Mouse (Mus musculus) CH12.LX (cell line): ENCODE results near the gene Zfp874b. TPM values are rescaled to one million over a fixed set of nuclear protein-coding genes. Genes with fewer than 3 reads are reported as not detected.

Experiments used
- DNase-seq: peaks from one replicate; pipeline ENCODE4 v3.0.0-alpha.2; 2013; ENCODE audit errors: extremely low read depth
- H3K27ac ChIP-seq: 2 replicates; pipeline ENCODE4 v1.5.1; 2012; ENCODE audit warnings: low read depth, mild to moderate bottlenecking, control low read depth, moderate library complexity; ENCODE audit not compliant: insufficient read depth
- H3K27me3 ChIP-seq: replicated peaks from 2 replicates; pipeline ENCODE3; 2012; ENCODE audit warnings: inconsistent platforms
- H3K36me3 ChIP-seq, 2 experiments: replicated peaks in 1 of 2; 2 replicates each; pipeline versions ENCODE3 to v1.6.1; 2012; ENCODE audit warnings: inconsistent platforms in 1 of 2, low read length in 1 of 2, mild to moderate bottlenecking in 1 of 2, mixed read lengths in 1 of 2, moderate library complexity in 1 of 2; ENCODE audit not compliant: control insufficient read depth in 1 of 2, insufficient read depth in 1 of 2
- H3K4me1 ChIP-seq, 2 experiments: 2 replicates each; pipeline ENCODE4 v1.6.1; 2012; ENCODE audit warnings: inconsistent platforms in 1 of 2, moderate library complexity in 1 of 2; ENCODE audit not compliant: insufficient read depth in 2 of 2, control insufficient read depth in 1 of 2
- H3K4me2 ChIP-seq: 2 replicates; pipeline ENCODE4 v1.6.1; 2012; ENCODE audit warnings: low read depth, mild to moderate bottlenecking, control low read depth; ENCODE audit not compliant: poor library complexity, insufficient read depth, severe bottlenecking
- H3K4me3 ChIP-seq, 3 experiments: fragments of 150-350 bp in 1 of 3; sonication (generic) in 1 of 3; replicated peaks in 1 of 3; 2 replicates each; pipeline versions ENCODE3 to v1.5.1; 2011 to 2012; ENCODE audit warnings: low read depth in 2 of 3, low read length in 2 of 3, mild to moderate bottlenecking in 2 of 3, moderate library complexity in 2 of 3, control low read depth in 1 of 3, improper control_type of control experiment in 1 of 3, inconsistent platforms in 1 of 3, mixed read lengths in 1 of 3; ENCODE audit not compliant: poor library complexity in 1 of 3
- H3K79me2 ChIP-seq: replicated peaks from 2 replicates; pipeline ENCODE4 v1.6.1; 2012; ENCODE audit warnings: mild to moderate bottlenecking, moderate library complexity; ENCODE audit not compliant: control insufficient read depth, poor library complexity, insufficient read depth, severe bottlenecking; ENCODE audit errors: extremely low read depth
- H3K9ac ChIP-seq: 2 replicates; pipeline ENCODE4 v1.6.1; 2012; ENCODE audit warnings: low read depth, mild to moderate bottlenecking, control low read depth, moderate library complexity; ENCODE audit not compliant: insufficient read depth
- H3K9me3 ChIP-seq: replicated peaks from 2 replicates; pipeline ENCODE3; 2012; ENCODE audit warnings: low read length, inconsistent platforms, mixed read lengths
- BHLHE40 ChIP-seq: IDR thresholded peaks from 2 replicates; pipeline ENCODE4 v1.6.1; 2011; ENCODE audit warnings: mild to moderate bottlenecking, low read depth, low read length, improper control_type of control experiment
- CHD1 ChIP-seq: IDR thresholded peaks from 2 replicates; pipeline ENCODE4 v1.6.1; 2012; ENCODE audit warnings: low read depth, low read length, improper control_type of control experiment, inconsistent platforms
- CHD2 ChIP-seq: IDR thresholded peaks from 2 replicates; pipeline ENCODE4 v1.6.1; 2011; ENCODE audit warnings: low read length, improper control_type of control experiment
- CTCF ChIP-seq, 2 experiments: IDR thresholded peaks in 1 of 2; conservative IDR thresholded peaks in 1 of 2; 2 replicates each; pipeline ENCODE4 v1.5.1; 2011 to 2012; ENCODE audit warnings: low read depth in 2 of 2, low read length in 2 of 2, improper control_type of control experiment in 1 of 2, inconsistent platforms in 1 of 2, mild to moderate bottlenecking in 1 of 2, moderate library complexity in 1 of 2
- E2F4 ChIP-seq: IDR thresholded peaks from 2 replicates; pipeline ENCODE4 v1.6.1; 2011; ENCODE audit warnings: low read depth, low read length, improper control_type of control experiment; ENCODE audit not compliant: insufficient replicate concordance
- ELF1 ChIP-seq: IDR thresholded peaks from 2 replicates; pipeline ENCODE4 v1.6.1; 2014; ENCODE audit warnings: low read depth, mild to moderate bottlenecking, inconsistent platforms, low read length, improper control_type of control experiment
- EP300 ChIP-seq: IDR thresholded peaks from 2 replicates; pipeline ENCODE4 v1.6.1; 2011; ENCODE audit warnings: low read length, improper control_type of control experiment
- ETS1 ChIP-seq: conservative IDR thresholded peaks from 2 replicates; pipeline ENCODE4 v1.6.1; 2012; ENCODE audit warnings: low read depth, mild to moderate bottlenecking, inconsistent platforms, low read length, improper control_type of control experiment, moderate library complexity
- GABPA ChIP-seq: IDR thresholded peaks from 2 replicates; pipeline ENCODE4 v1.6.1; 2012; ENCODE audit warnings: low read depth, low read length, improper control_type of control experiment, inconsistent platforms; ENCODE audit not compliant: insufficient replicate concordance
- HCFC1 ChIP-seq: IDR thresholded peaks from 2 replicates; pipeline ENCODE4 v1.6.1; 2012; ENCODE audit warnings: low read depth, mild to moderate bottlenecking, inconsistent platforms, low read length, improper control_type of control experiment
- IRF4 ChIP-seq: IDR thresholded peaks from 2 replicates; pipeline ENCODE4 v1.6.1; 2014; ENCODE audit warnings: low read depth, mild to moderate bottlenecking, inconsistent platforms, low read length, improper control_type of control experiment
- JUN ChIP-seq: IDR thresholded peaks from 2 replicates; pipeline ENCODE4 v1.6.1; 2011; ENCODE audit warnings: low read depth, mild to moderate bottlenecking, low read length, improper control_type of control experiment, moderate library complexity; ENCODE audit not compliant: insufficient read depth
- JUND ChIP-seq: conservative IDR thresholded peaks from 2 replicates; pipeline ENCODE4 v1.6.1; 2011; ENCODE audit warnings: low read depth, low read length, improper control_type of control experiment
- KAT2A ChIP-seq: IDR thresholded peaks from 2 replicates; pipeline ENCODE4 v1.6.1; 2012; ENCODE audit warnings: low read length, improper control_type of control experiment, inconsistent platforms; ENCODE audit not compliant: insufficient replicate concordance
- MAFK ChIP-seq: IDR thresholded peaks from 2 replicates; pipeline ENCODE4 v1.6.1; 2011; ENCODE audit warnings: low read length, improper control_type of control experiment; ENCODE audit not compliant: insufficient replicate concordance
- MAX ChIP-seq: IDR thresholded peaks from 2 replicates; pipeline ENCODE4 v1.6.1; 2011; ENCODE audit warnings: low read length, improper control_type of control experiment
- MAZ ChIP-seq: IDR thresholded peaks from 2 replicates; pipeline ENCODE4 v1.6.1; 2012; ENCODE audit warnings: low read depth, mild to moderate bottlenecking, inconsistent platforms, low read length, improper control_type of control experiment, moderate library complexity
- MEF2A ChIP-seq: IDR thresholded peaks from 2 replicates; pipeline ENCODE4 v1.6.1; 2014; ENCODE audit warnings: low read depth, mild to moderate bottlenecking, inconsistent platforms, low read length, improper control_type of control experiment, borderline replicate concordance
- MXI1 ChIP-seq: IDR thresholded peaks from 2 replicates; pipeline ENCODE4 v1.6.1; 2011; ENCODE audit warnings: mild to moderate bottlenecking, low read depth, low read length, improper control_type of control experiment
- MYC ChIP-seq: IDR thresholded peaks from 2 replicates; pipeline ENCODE4 v1.6.1; 2011; ENCODE audit warnings: low read depth, mild to moderate bottlenecking, improper control_type of control experiment, low read length
- NELFE ChIP-seq: IDR thresholded peaks from 2 replicates; pipeline ENCODE4 v1.6.1; 2011; ENCODE audit warnings: low read depth, low read length, improper control_type of control experiment
- NRF1 ChIP-seq: IDR thresholded peaks from 2 replicates; pipeline ENCODE4 v1.6.1; 2014; ENCODE audit warnings: low read depth, mild to moderate bottlenecking, inconsistent platforms, low read length, improper control_type of control experiment, moderate library complexity
- PAX5 ChIP-seq: IDR thresholded peaks from 2 replicates; pipeline ENCODE4 v1.6.1; 2012; ENCODE audit warnings: low read length, inconsistent platforms, mixed read lengths
- POLR2A ChIP-seq: IDR thresholded peaks from 2 replicates; pipeline ENCODE4 v1.6.1; 2011; ENCODE audit warnings: low read depth, mild to moderate bottlenecking, improper control_type of control experiment, low read length
- POLR2AphosphoS2 ChIP-seq: IDR thresholded peaks from 2 replicates; pipeline ENCODE4 v1.6.1; 2011; ENCODE audit warnings: low read depth, low read length, improper control_type of control experiment
- RAD21 ChIP-seq: IDR thresholded peaks from 2 replicates; pipeline ENCODE4 v1.6.1; 2011; ENCODE audit warnings: low read depth, mild to moderate bottlenecking, low read length, improper control_type of control experiment, moderate library complexity
- RCOR1 ChIP-seq: conservative IDR thresholded peaks from 2 replicates; pipeline ENCODE4 v1.6.1; 2012; ENCODE audit warnings: low read depth, mild to moderate bottlenecking, inconsistent platforms, low read length, improper control_type of control experiment
- SIN3A ChIP-seq: IDR thresholded peaks from 2 replicates; pipeline ENCODE4 v1.6.1; 2012; ENCODE audit warnings: low read length, improper control_type of control experiment, inconsistent platforms
- SMC3 ChIP-seq: IDR thresholded peaks from 2 replicates; pipeline ENCODE4 v1.6.1; 2011; ENCODE audit warnings: low read depth, low read length, improper control_type of control experiment
- TBP ChIP-seq: conservative IDR thresholded peaks from 2 replicates; pipeline ENCODE4 v1.6.1; 2011; ENCODE audit warnings: low read depth, low read length, improper control_type of control experiment
- TCF12 ChIP-seq: IDR thresholded peaks from 2 replicates; pipeline ENCODE4 v1.6.1; 2014; ENCODE audit warnings: low read depth, mild to moderate bottlenecking, inconsistent platforms, low read length, improper control_type of control experiment
- UBTF ChIP-seq: IDR thresholded peaks from 2 replicates; pipeline ENCODE4 v1.6.1; 2012; ENCODE audit warnings: low read depth, mild to moderate bottlenecking, inconsistent platforms, low read length, improper control_type of control experiment, moderate library complexity
- USF1 ChIP-seq: IDR thresholded peaks from 2 replicates; pipeline ENCODE4 v1.6.1; 2014; ENCODE audit warnings: low read depth, mild to moderate bottlenecking, inconsistent platforms, low read length, improper control_type of control experiment
- USF2 ChIP-seq: conservative IDR thresholded peaks from 2 replicates; pipeline ENCODE4 v1.6.1; 2011; ENCODE audit warnings: low read depth, low read length, improper control_type of control experiment
- ZC3H11A ChIP-seq: IDR thresholded peaks from 2 replicates; pipeline ENCODE4 v1.6.1; 2012; ENCODE audit warnings: low read depth, mild to moderate bottlenecking, inconsistent platforms, low read length, improper control_type of control experiment
- ZKSCAN1 ChIP-seq: IDR thresholded peaks from 2 replicates; pipeline ENCODE4 v1.6.1; 2012; ENCODE audit warnings: low read depth, inconsistent platforms, low read length, improper control_type of control experiment, borderline replicate concordance
- ZMIZ1 ChIP-seq: IDR thresholded peaks from 2 replicates; pipeline ENCODE4 v1.6.1; 2012; ENCODE audit warnings: low read depth, mild to moderate bottlenecking, inconsistent platforms, low read length, improper control_type of control experiment
- ZNF384 ChIP-seq: IDR thresholded peaks from 2 replicates; pipeline ENCODE4 v1.6.1; 2012; ENCODE audit warnings: low read depth, low read length, improper control_type of control experiment, inconsistent platforms
- dilution Hi-C: fragments of 300-500 bp; cut with MboI; formaldehyde crosslinking; loops from 2 replicates; pipeline ENCODE4 v1.14.3; 2020; ENCODE audit warnings: low sequenced_read_pairs; ENCODE audit not compliant: extremely low pct_unique_long_range_greater_than_20kb, extremely low pct_ligation_motif_present
- in situ Hi-C: fragments of 300-500 bp; cut with MboI; formaldehyde crosslinking; loops from 3 replicates; pipeline ENCODE4 v1.14.3; 2019; ENCODE audit warnings: low sequenced_read_pairs, low pct_ligation_motif_present, low pct_unique_long_range_greater_than_20kb, mixed read lengths
- polyA plus RNA-seq: library from polyadenylated mRNA; unstranded; fragments of >175 nt; gene quantifications from 2 replicates; pipeline ENCODE4 v1.2.1, GENCODE M21; 2012; ENCODE audit warnings: low read depth; ENCODE audit not compliant: insufficient read length
- total RNA-seq, 2 experiments: library from RNA; depleted of rRNA; stranded (reverse); fragments of 300-350 nt in 1 of 2; fragments of >200 nt in 1 of 2; gene quantifications; 2 replicates each; pipeline ENCODE4 v1.2.3; 2012 to 2014

The Zfp874b gene
- total RNA-seq (2012; rRNA removed) (4.7 and 4.8 TPM in 2 replicates), total RNA-seq (2014; rRNA removed) (8.0 and 8.7 TPM in 2 replicates), polyA plus RNA-seq (1.8 and 2.1 TPM in 2 replicates)

DNA sequence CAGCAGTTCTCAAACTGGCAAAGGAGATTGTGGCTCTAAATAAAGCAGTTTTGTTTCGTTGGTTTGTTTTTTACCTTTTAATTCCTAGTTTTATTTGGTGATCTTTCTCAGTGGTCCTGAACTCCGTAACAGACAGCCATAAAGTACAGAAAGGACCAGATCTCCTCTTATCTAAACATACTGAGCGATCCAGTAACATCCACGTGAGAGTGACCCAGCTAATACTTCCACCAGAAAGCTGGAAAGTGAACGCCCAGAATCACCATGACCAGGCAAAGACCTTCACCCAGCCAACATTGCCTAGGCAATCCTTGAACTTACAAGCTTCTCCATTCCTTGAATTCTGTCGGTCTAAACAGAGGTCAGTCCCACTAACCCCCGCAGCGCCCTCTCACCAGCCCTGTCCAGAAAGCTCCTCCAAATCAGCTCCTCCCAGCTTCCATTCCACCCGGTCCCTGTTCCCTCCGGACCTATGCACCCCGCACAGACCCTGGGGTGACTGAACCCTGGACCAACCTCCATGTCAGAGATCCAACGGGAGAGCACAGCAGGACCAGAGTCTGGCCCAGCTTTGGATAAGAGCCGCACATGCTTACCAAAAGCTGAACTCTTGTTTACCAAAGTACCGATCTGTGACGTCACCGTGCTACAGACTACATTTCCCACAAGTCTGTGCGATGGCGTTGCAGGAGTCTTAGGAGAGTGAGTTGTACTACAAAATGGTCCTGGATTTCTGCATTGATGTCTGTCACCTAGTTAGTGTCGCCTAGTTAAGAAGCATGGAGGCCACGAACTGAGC is at the start of gene Zfp874b:
Gene Zfp874b (minus strand): TSS at position 634 of the 799 bp plus-strand sequence.
- Histone ChIP-seq H3K4me3 (peak within 1 kb of the TSS; percentile 59 to 80 (median 78)), H3K79me2 (peaks cover 3% of the 10 kb centered on the region; the same call in 1 of the 2 replicates), H3K27ac (no peak within 1 kb of the TSS), H3K4me1 (peaks cover 4 to 19% of the 10 kb centered on the region in 2 experiments), H3K9me3 (no peaks in the 10 kb centered on the region), H3K27me3 (no peaks in the 10 kb centered on the region), H3K9ac (peak within 1 kb of the TSS; percentile 55), H3K36me3 (peaks cover 0 to 10% of the 10 kb centered on the region in 2 experiments), H3K4me2 (peak within 1 kb of the TSS; percentile 98)
- in situ Hi-C loops (no loop called here), dilution Hi-C loops (no loop called here)
- DNase-seq: peak; percentile 89
- no peak for TF ChIP-seq ZNF384
- TF ChIP-seq MAFK: no peak
- TF ChIP-seq JUN: peak; percentile 31; the same call in 1 of the 2 replicates
- TF ChIP-seq JUND: no peak; the same call in 1 of the 2 replicates
- no peak for TF ChIP-seq ZKSCAN1
- TF ChIP-seq TBP: peak; percentile 78; the same call in 1 of the 2 replicates
- no peak for TF ChIP-seq MEF2A
- peak; percentile 68; the same call in 1 of the 2 replicates for TF ChIP-seq KAT2A
- TF ChIP-seq ELF1: 0 out of 2 replicates have a peak, but pooled peaks have one; percentile 7
- no peak for TF ChIP-seq UBTF
- TF ChIP-seq GABPA: no peak; the same call in 1 of the 2 replicates
- TF ChIP-seq CTCF (conservative IDR thresholded peaks at IDR 0.05 in 1 of 2, IDR thresholded peaks at IDR 0.05 in 1 of 2; ENCODE audit: low read depth in 2 of 2, low read length in 2 of 2): no peak
- TF ChIP-seq BHLHE40: no peak; the same call in 1 of the 2 replicates
- TF ChIP-seq USF1: no peak
- TF ChIP-seq CHD1: no peak
- no peak for TF ChIP-seq SMC3
- peak; percentile 85 for TF ChIP-seq SIN3A
- peak; percentile 63; the same call in 1 of the 2 replicates for TF ChIP-seq MYC
- TF ChIP-seq MAX: peak; percentile 67
- peak; percentile 66 for TF ChIP-seq POLR2A
- TF ChIP-seq CHD2: no peak
- no peak for TF ChIP-seq ZC3H11A
- TF ChIP-seq NRF1: no peak
- no peak for TF ChIP-seq RAD21
- TF ChIP-seq USF2: no peak
- TF ChIP-seq MXI1: peak; percentile 87
- no peak for TF ChIP-seq MAZ
- TF ChIP-seq IRF4: no peak
- peak; percentile 14; the same call in 1 of the 2 replicates for TF ChIP-seq TCF12
- no peak for TF ChIP-seq ZMIZ1
- TF ChIP-seq PAX5: no peak
- no peak for TF ChIP-seq NELFE
- TF ChIP-seq E2F4: no peak
- TF ChIP-seq ETS1: no peak
- no peak for TF ChIP-seq RCOR1
- TF ChIP-seq HCFC1: peak; percentile 90
- no peak for TF ChIP-seq POLR2AphosphoS2
- TF ChIP-seq EP300: no peak
